18 mouse cellular contexts compared by ENCODE assay signal in genomic region chr14:57297672-57298071, GRCm38 (mm10).
"Had no signal": no experiment of that assay in that cellular context is flagged by ENCODE, and none has a peak within 500 bp of the region (broad histone marks: within the 10 kb centered on the region; RNA-seq: fewer than 3 reads in every experiment).

No protein-coding gene starts in this region.

- H3K9ac ChIP-seq: kidney, embryonic 15.5 days; limb, embryonic 12.5 days; limb, embryonic 15.5 days; liver, embryonic 14.5 days; liver, postnatal 0 days; lung, embryonic 14.5 days; midbrain, embryonic 12.5 days; midbrain, embryonic 15.5 days; stomach, embryonic 15.5 days had no signal

- DNase-seq: kidney, adult 11 months; kidney, adult 8-10 months; kidney, postnatal 10 days; kidney, postnatal 4 days; left cerebral cortex, postnatal 4 days; liver, postnatal 0 days; lung, embryonic 14.5 days; thymus, postnatal 25 days had no signal

- H3K27me3 ChIP-seq: kidney, embryonic 15.5 days; limb, embryonic 12.5 days; limb, embryonic 15.5 days; midbrain, embryonic 15.5 days; stomach, embryonic 15.5 days had no signal

- H3K27ac ChIP-seq: kidney, embryonic 15.5 days; limb, embryonic 12.5 days; limb, embryonic 15.5 days; liver, embryonic 14.5 days; macrophage; midbrain, embryonic 12.5 days; midbrain, embryonic 15.5 days; stomach, embryonic 15.5 days had no signal

- H3K4me3 ChIP-seq: kidney, embryonic 15.5 days; limb, embryonic 12.5 days; limb, embryonic 15.5 days; midbrain, embryonic 12.5 days; midbrain, embryonic 15.5 days; stomach, embryonic 15.5 days had no signal

- H3K4me1 ChIP-seq: midbrain, embryonic 12.5 days; midbrain, embryonic 15.5 days; stomach, embryonic 15.5 days had no signal

- H3K9me3 ChIP-seq: kidney, embryonic 15.5 days; limb, embryonic 12.5 days; limb, embryonic 15.5 days; midbrain, embryonic 12.5 days; midbrain, embryonic 15.5 days; stomach, embryonic 15.5 days had no signal

- ATAC-seq: liver, postnatal 0 days; lung, postnatal 0 days; midbrain, embryonic 15.5 days had no signal

- H3K36me3 ChIP-seq: kidney, embryonic 15.5 days; limb, embryonic 12.5 days; limb, embryonic 15.5 days; midbrain, embryonic 12.5 days; midbrain, embryonic 15.5 days; stomach, embryonic 15.5 days had no signal

- H3K4me2 ChIP-seq: kidney, embryonic 15.5 days; limb, embryonic 12.5 days; limb, embryonic 15.5 days; liver, embryonic 11.5 days; lung, embryonic 14.5 days; midbrain, embryonic 12.5 days; midbrain, embryonic 15.5 days; stomach, embryonic 15.5 days had no signal
